Mouse (Mus musculus): ENCODE data around the gene Hormad2.

GRCm38 (mm10) chr11:4451116-4451515 is 10.2 kb upstream of the Hormad2 start:
- TF ChIP-seq POLR2A (IDR thresholded peaks at IDR 0.05; ENCODE audit: control insufficient read depth, extremely low read depth, insufficient read depth, low read length, poor library complexity) (no peak), CTCF (IDR thresholded peaks at IDR 0.05; ENCODE audit: borderline replicate concordance, control insufficient read depth, extremely low read depth, insufficient read depth, low read length, poor library complexity) (peak; percentile 77; the same call in 1 of the 2 replicates)

All from thymus, adult 2 months (tissue).